Mouse (Mus musculus) adrenal gland, adult 8-10 months (tissue): ENCODE measurements around the gene Tmem171. TPM values are rescaled to one million over a fixed set of nuclear protein-coding genes. Genes with fewer than 3 reads are reported as not detected.

Experiments
- DNase-seq: peaks from one replicate; pipeline ENCODE4 v3.0.0; 2022
- total RNA-seq, 4 experiments: library from RNA; stranded (reverse); gene quantifications; 2 replicates each; pipeline ENCODE4 v1.2.4; 2022

The Tmem171 gene
- total RNA-seq, 4 experiments from 2014 or later, result 0.40 to 0.80 (median 0.55) TPM; not detected in 1

- DNase-seq, result no peak
Observed at GRCm38 (mm10) chr13:98693316-98693715, 1.3 kb downstream of the Tmem171 start.

GRCm38 (mm10) chr13:98691956-98692515 is 2.6 kb downstream of the Tmem171 start:
- no peak for DNase-seq

DNA sequence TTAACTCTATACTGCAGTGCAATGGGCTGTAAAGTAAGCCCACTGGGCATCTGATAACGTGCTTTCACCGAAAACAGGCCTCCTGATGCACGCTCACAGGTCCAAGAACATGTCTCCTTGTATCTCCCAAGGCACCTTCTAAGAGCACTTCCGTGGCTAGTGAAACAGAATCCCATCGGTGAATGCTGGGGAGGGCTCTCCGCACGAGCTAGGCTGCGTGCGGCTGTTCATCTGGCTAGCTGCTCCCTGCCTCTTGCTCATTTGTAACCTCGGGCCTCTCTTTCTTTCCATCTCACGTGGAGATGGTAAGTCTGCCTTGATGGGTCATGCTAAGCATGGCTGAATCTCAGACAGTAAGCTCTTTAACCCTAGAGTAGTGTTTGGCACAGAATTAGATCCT is 3.7 kb downstream of the Tmem171 start:
- no peak for DNase-seq

DNA sequence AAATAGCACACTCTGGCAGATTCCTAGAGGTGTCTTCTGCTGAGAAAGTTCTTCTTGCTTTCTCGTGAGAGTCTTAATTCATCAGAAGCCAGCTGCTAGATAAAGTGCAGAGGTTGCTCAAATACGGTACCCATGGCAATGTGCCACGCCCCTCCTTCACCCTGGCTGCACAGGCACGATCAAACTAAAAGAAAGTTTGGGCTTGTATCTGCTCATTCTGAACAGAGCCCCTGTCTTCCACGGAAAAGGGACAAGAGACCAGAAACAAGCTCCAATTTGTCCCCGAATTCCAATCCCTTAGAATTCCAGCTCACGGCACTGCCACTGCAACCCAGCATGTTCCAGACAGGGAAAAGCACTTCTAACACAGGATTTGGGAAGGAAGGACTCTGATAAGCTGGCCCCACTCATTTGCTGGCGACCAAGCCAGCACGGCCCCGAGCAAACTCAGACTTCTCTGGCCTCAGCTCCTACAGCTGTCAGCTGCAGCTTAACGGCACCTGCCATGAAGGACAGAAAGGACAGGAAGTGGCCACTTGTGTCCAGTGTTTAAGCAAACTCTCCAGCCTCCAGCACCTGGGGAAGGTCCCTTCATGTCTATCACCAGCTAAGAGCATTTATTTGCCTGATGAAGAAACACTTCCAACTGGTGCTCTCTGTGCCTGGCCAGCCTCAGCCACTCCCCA is 4.9 kb downstream of the Tmem171 start:
- DNase-seq, result no peak

GRCm38 (mm10) chr13:98687931-98688330 is 6.7 kb downstream of the Tmem171 start:
- no peak for DNase-seq

- no peak for DNase-seq
Observed at GRCm38 (mm10) chr13:98684144-98684900, 10.3 kb downstream of the Tmem171 start.

DNA sequence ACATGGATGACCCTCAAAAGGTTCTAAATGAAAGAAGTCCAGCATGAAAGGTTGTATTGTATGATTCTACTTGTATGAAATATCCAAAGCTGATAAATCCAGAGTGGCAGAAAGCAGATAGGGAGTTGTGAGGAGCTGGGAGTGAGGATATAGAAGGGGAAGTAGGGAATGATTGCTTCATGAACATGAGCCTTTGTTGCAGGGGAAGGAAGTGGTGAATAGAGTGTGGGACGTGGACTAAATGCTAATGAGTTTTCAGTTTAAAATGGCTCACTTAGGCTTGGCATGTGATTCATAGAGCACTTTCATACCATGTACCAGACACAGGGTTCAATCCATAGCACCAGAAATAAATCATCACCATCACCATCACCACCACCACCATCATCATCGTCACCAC is 11.2 kb downstream of the Tmem171 start:
- no peak for DNase-seq

GRCm38 (mm10) chr13:98680470-98681060 is 14.1 kb downstream of the Tmem171 start:
- no peak for DNase-seq

- no peak for DNase-seq
Observed at GRCm38 (mm10) chr13:98679631-98680041, 15.0 kb downstream of the Tmem171 start.

DNA sequence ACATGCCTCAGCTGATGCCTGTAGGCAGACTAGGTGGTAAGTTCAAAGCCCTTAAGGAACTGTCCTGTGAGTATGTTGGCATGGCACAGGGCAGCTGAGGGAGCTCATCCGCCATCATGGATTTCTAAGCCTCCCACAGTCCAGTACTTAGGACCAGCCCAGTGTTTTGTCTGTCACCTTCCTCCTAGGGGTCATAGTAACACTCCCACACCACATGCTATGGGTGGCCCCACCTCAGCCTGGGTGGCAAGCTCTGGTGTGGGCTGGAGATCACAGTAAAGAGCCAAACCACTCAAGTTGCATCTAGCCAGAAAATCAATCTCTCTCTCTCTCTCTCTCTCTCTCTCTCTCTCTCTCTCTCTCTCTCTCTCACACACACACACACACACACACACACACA is 15.4 kb downstream of the Tmem171 start:
- no peak for DNase-seq

DNA sequence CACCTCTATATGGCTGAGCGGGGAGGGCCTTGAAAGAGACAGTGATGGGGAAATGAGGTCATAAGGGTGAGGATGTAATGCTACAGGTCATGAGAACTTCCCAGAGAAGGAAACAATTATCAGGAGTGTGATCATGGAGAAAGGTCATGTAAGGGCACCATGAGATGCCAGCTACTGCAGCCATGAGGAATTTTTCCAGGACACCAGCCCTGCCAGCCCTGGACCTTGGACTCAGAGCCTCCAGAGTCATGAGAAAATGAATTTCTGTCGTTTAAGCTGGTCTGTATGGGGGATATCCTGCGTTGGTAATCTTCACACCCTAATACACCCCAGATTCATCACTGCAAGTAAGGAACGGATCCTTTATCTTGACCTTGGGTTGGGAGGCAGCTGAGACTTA is 20.7 kb downstream of the Tmem171 start:
- no peak for DNase-seq

DNA sequence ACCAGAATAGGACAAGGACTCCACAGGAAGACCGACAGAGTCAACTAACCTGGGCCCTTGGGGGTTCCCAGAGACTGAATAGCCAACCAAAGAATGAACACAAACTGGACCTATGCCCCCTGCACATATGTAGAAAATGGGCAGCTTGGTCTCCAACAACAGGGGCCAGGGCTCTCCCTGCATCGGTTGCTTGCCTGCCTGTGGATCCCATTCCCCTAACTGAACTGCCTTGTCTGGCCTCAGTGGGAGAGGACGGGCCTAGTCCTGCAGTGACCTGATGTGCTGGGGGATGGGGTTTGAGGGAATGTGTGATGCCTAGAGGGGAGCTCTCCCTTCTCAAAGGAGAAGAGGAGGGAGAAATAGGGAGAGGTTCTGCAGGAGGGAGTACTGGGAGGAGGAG is 25.3 kb downstream of the Tmem171 start:
- no peak for DNase-seq

DNA sequence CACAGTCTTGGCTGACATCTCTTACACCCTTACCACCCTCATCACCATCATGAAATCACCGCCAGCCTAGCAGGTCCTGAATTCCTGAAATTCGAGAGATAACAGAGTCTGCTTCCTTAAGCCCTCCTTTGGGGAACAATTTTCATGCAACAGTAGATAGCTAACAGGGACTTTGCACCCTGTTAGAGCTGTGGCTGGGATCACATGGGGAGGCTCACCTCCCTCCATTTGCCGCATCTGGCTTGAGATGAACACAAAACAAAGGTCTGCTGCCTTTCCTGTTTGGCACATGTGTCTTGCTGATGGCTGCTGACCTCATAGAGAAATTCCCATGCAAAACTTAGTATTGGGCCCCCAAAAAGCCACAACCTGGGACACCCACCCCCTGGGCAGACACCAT is 27.3 kb downstream of the Tmem171 start:
- DNase-seq, result no peak

- no peak for DNase-seq
Observed at GRCm38 (mm10) chr13:98665240-98665639, 29.4 kb downstream of the Tmem171 start.

DNA sequence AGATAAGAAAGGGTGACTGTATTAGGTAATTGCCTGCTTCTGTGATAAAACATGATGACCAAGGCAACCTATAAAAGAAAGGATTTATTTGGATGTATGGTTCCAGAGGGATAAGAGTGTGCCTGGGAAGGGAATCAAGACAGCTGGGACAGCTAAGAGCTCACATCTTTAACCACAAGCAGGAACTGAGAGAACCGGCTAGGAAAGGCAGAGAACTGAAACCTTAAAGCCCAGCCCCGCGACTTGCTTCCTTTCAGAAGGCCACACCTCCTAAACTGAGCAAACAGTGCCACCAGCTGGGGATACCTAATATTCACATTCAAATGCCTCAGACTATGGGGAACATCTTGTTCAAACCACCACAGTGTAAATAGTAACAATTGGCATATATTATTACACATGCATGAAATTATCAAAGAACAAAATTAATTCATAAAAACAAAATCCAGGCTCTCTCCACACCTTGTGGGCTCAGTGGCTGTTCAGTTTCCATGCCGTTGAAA is 32.4 kb downstream of the Tmem171 start:
- no peak for DNase-seq

DNA sequence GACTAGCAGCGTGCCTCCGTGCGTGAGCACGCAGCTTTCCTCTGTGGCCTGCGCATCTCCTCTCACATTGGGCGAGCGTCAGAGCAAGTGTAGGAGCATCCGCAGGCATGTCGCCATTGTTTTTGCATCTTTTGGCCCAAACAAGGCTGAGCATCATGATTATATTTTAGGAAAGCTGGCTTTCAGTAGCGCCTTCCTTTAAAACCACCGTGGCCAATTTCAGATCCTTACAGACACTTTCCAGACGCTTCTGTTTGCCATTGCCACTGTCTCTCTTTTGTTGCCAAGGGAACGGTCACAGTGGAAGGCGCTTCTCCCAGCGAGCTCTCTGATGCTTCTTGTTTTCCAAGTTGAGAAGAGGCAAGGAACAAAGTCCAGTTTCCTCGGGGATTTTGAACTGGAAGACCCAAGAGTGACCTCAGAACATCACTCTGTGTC is 38.6 kb downstream of the Tmem171 start:
- no peak for DNase-seq

DNA sequence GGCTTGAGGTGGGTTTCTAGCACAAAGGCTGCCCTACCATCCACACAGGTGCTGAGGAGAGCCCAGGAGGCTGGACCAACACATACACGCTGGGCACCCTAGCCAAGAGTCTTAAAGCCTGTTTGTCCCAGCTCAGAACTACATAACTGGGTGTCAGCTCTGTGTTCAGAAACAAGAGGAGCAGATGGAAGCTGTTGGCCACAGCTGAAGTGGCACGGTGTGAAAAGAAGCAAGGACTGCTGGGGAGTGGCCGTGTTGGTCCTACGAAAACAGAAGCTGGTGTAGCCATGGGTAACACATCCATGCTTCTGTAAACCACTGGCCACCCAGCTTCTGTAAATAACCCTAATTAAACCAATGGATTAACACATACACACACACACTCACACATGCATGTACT is 39.3 kb downstream of the Tmem171 start:
- DNase-seq, result no peak

DNA sequence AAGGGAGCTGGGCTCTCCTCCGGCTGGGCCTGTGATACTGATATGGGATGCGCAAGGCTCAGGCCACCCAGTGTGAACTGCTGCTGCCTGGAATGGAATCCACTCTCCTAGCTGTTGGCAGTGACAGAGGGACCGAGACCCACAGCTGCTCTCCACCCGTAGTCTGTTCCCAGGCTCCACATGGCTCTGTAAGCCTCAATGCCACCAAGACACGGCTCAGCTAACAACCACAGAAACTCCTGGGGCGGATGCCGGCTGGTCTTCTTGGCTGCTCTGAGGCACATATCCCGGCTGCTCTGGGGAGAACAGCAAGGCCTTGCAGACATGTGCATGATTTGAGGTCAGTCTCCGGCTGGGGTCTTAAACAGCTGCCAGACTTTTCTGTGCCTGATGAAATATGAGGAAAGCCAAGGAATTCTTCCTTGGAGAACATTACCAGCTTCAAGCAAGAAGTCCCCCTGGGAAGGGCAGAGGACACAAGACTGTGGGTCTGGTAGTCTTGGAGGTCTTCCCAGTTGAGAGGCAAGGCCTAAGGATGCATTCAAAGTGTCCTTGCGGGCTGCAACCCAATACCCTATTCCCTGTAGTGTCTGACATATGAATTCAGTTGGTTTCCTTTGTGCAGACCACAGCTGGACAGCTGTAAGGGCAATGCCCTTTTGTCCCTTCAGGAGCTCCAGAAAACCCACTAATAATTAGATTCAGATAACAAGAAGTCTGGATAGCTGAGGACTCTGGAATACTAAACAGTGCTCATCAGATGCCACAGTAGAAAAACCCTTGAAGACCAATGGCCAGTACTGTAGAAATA is 40.3 kb downstream of the Tmem171 start:
- no peak for DNase-seq

DNA sequence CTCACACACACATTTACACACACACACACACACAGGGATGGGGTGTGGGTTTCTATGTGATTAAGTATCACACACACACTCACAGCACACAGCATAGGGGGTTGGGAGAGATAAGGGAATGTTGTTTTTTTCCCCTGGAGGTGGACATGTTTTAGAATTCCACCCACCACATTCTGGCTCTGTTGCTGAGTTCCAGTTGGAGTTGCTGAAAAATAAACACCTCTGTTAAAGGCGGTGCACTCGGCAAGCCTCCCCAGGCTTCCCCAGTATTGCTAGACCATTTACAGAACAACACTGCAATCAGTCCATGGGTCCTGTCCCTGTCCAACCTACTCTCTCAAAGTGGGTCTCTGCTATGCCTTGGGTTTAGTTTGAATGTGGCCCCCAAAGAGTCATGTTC is 42.4 kb downstream of the Tmem171 start:
- DNase-seq, result no peak

GRCm38 (mm10) chr13:98651228-98651977 is 43.2 kb downstream of the Tmem171 start:
- no peak for DNase-seq

DNA sequence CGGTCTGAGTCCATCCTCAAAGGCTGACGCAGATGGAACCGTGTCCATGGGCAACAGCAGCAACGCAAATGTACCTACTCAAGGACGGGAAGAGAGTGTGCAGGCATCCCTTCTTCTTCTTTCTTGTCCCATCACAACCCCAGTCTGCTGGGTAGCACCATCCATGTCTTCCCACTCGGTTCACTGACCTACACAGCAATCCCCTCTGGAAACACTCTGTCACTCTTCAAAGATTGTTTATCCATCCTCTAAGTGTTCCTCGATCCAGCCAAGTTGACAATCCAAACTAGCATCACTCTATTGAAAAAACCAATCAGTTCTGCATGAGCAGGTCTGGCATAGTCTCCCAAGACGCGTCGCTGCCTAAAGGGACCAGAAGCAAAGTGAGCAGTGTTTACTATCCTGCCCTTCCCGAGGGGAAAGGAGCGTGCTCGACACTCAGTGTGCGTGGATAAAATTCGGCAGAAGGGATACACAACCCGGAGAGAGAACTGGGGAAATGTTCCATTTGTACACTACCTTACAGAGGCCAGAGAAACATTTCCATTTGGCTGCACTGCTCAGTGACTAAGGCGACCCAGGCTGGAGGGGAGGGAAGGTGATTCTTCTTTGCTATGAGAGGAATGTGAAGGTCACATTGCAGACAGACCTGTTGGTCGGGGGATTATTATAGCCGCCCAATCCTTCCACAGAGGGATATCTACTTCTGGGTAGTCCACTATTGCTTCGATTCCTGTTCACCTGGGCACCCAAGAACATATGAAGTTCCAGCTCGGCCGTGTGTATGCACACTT is 46.7 kb downstream of the Tmem171 start:
- DNase-seq, result no peak
